Mouse (Mus musculus) heart, postnatal 0 days (tissue): ENCODE measurements around the gene Khdrbs2.

ENCODE experiments used
- CTCF ChIP-seq: IDR thresholded peaks from 2 replicates; pipeline ENCODE4 v1.5.1; 2016; ENCODE audit warnings: antibody characterized with exemption, control low read depth, low read depth
- EP300 ChIP-seq: IDR thresholded peaks from 2 replicates; pipeline ENCODE4 v1.6.1; 2016; ENCODE audit warnings: antibody characterized with exemption, low read depth

DNA sequence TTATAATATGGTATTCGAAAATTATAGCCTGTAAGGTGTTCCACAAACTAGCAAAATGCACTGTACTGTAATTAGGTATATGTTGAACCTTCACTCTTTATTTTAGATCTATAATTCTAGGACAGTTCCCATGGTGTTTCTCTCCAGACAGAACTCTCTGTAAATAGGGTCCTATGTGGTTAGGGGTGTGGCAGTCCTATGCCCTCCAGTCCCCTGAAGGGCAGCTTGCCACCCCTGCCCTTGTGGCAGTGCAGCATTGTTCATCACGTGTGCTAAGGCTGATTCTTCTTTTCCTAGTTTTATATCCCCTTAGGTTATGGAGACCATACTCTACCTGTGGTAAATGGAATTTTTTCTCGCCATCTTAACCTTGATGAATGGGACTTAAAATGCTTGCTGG is 136.6 kb downstream of the Khdrbs2 start:
- TF ChIP-seq CTCF = no peak
- TF ChIP-seq EP300 = no peak
